Mouse (Mus musculus) heart, postnatal 0 days (tissue): ENCODE results near the gene Tmc8. TPM values are rescaled to one million over a fixed set of nuclear protein-coding genes. Genes with fewer than 3 reads are reported as not detected.

Experiments used
- ATAC-seq: fragments of 200-750 bp; cut with Nextera tagmentation; 2 replicates; pipeline ENCODE4 v1.8.0; 2017; ENCODE audit warnings: low read depth, moderate number of reproducible peaks, moderate library complexity; ENCODE audit not compliant: insufficient read depth
- DNase-seq: peaks from one replicate; pipeline ENCODE4 v3.0.0-alpha.2; 2016; ENCODE audit warnings: low spot score
- H3K27ac ChIP-seq: fragments of 300-500 bp; sonication (generic); 2 replicates; pipeline ENCODE4 v1.5.1; 2014; ENCODE audit warnings: low read depth, mild to moderate bottlenecking
- H3K27me3 ChIP-seq: fragments of 300-500 bp; sonication (generic); 2 replicates; pipeline ENCODE4 v1.6.1; 2014; ENCODE audit warnings: low read length, mixed read lengths; ENCODE audit not compliant: control insufficient read depth, insufficient read depth
- H3K36me3 ChIP-seq: fragments of 300-500 bp; sonication (generic); replicated peaks from 2 replicates; pipeline ENCODE4 v1.6.1; 2014; ENCODE audit warnings: low read length, mixed read lengths; ENCODE audit not compliant: control insufficient read depth, insufficient read depth
- H3K4me1 ChIP-seq: fragments of 300-500 bp; sonication (generic); 2 replicates; pipeline ENCODE4 v1.6.1; 2014; ENCODE audit warnings: antibody characterized with exemption; ENCODE audit not compliant: control insufficient read depth, insufficient read depth
- H3K4me2 ChIP-seq: fragments of 300-500 bp; sonication (generic); 2 replicates; pipeline ENCODE4 v1.6.1; 2014; ENCODE audit warnings: low read depth, mild to moderate bottlenecking, low read length, moderate library complexity
- H3K4me3 ChIP-seq: fragments of 300-500 bp; sonication (generic); 2 replicates; pipeline ENCODE4 v1.5.1; 2014; ENCODE audit warnings: low read depth, low read length
- H3K9ac ChIP-seq: fragments of 300-500 bp; sonication (generic); replicated peaks from 2 replicates; pipeline ENCODE4 v1.6.1; 2014; ENCODE audit warnings: low read depth, low read length, mixed read lengths
- H3K9me3 ChIP-seq: fragments of 300-500 bp; sonication (generic); replicated peaks from 2 replicates; pipeline ENCODE4 v1.6.1; 2016; ENCODE audit warnings: low read length; ENCODE audit not compliant: control insufficient read depth
- CTCF ChIP-seq: IDR thresholded peaks from 2 replicates; pipeline ENCODE4 v1.5.1; 2016; ENCODE audit warnings: antibody characterized with exemption, control low read depth, low read depth
- EP300 ChIP-seq: IDR thresholded peaks from 2 replicates; pipeline ENCODE4 v1.6.1; 2016; ENCODE audit warnings: antibody characterized with exemption, low read depth
- WGBS: fragments of 180-500 bp; shearing (Covaris S2); extraction: QIAGEN DNeasy Blood & Tissue Kit; methylation state at CpG from one replicate; pipeline ENCODE4 v1.1.7; 2014; 5-methylcytosine and 5-hydroxymethylcytosine counted together
- polyA plus RNA-seq: library from polyadenylated mRNA; unstranded; fragments of >200 nt; fragmentation: Nextera tagmentation; extraction: Ambion mirVana; gene quantifications from 2 replicates; pipeline ENCODE4 v1.2.1, GENCODE M21; 2015
- total RNA-seq: library from RNA; depleted of rRNA; stranded (reverse); fragments of >200 nt; gene quantifications from 2 replicates; pipeline ENCODE4 v1.2.3, GENCODE M21; 2014; ENCODE audit warnings: low replicate concordance

Tmc8 gene
- total and polyA plus RNA-seq, 2 experiments from 2014 or later = 2.3 to 8.7 TPM

DNA sequence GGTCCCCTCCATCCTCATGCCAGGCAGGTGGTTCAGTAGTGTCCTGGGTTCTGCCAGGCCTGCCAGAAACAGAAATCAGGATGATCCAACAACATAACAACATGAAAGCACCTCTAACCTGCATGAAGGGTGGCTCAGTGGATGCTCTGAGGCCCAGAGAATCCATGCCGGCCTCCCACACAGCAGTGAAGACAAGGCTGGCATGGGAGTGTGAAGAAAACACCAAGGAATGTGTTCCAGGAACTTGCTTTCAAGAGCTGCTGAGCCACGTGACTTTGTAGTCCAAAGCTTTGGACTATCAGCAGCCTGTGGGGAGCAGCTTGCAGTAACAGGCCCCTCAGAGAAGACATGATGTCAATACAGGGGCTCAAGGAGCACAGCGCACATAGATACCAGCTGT is 15.6 kb upstream of the Tmc8 start:
- DNase-seq (no peak), ATAC-seq (no peak)
- Histone ChIP-seq H3K4me2 (no peak overlapping the region), H3K9me3 (no peaks in the 10 kb centered on the region), H3K27ac (no peak overlapping the region), H3K27me3 (no peaks in the 10 kb centered on the region), H3K36me3 (peaks cover 28% of the 10 kb centered on the region), H3K4me3 (no peak overlapping the region), H3K4me1 (no peaks in the 10 kb centered on the region), H3K9ac (no peak overlapping the region)
- no peak for TF ChIP-seq CTCF
- no peak for TF ChIP-seq EP300
- 71% methylated on average over 3 of the region's 3 CpGs for WGBS

DNA sequence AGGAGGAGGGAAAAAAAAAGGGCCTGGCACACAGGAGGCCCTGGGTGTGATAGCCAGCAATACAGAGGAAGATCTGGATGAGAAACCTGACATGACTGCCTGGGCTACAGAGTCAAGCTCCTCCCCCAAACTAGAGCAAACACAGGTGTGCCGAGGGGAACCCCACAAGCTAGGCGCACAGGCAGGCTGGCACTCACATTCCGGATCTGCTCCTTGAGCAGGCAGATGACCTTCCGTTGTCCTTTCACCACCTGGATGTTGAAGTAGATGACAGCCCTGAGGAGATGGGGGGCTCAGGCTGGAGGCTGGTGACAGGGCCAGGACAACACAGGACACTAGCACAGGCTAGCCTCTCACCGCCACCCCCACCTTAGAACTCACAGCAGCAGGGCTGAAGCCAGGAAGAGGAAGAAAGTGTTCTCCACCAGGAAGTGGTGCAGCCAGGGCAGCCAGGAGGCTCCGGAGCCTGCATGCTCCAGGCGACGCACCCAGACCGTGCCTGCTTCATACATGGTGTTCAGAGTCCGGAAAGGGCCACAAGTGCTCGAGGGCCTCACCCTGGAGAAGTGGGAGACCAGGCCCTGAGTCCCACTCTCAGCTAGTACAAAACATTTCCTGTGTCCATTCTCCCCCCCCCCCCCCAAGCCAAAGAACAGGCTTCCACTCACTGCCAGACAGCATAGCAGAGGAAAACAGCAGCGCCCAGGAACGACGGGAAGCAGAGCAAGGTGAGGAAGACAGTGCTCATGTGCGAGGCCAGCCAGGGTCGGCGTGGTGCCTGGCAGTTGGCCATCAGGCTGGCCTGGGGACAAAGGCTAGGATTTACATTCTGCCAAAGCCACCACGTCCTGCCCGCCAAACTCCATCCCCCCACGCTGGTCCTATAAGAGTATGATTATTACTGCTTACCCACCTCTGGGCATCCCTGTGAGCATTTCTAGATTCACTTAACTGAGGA is 12.9 kb upstream of the Tmc8 start:
- Histone ChIP-seq H3K27ac (no peak overlapping the region), H3K36me3 (peaks cover 36% of the 10 kb centered on the region), H3K4me3 (no peak overlapping the region), H3K27me3 (no peaks in the 10 kb centered on the region), H3K9ac (0 out of 2 replicates have a peak overlapping the region, but pooled peaks have one; percentile 2), H3K4me1 (no peaks in the 10 kb centered on the region), H3K4me2 (no peak overlapping the region), H3K9me3 (no peaks in the 10 kb centered on the region)
- 65% methylated on average over 20 of the region's 20 CpGs for WGBS
- TF ChIP-seq EP300 (no peak), CTCF (no peak)
- DNase-seq (no peak), ATAC-seq (no peak)

DNA sequence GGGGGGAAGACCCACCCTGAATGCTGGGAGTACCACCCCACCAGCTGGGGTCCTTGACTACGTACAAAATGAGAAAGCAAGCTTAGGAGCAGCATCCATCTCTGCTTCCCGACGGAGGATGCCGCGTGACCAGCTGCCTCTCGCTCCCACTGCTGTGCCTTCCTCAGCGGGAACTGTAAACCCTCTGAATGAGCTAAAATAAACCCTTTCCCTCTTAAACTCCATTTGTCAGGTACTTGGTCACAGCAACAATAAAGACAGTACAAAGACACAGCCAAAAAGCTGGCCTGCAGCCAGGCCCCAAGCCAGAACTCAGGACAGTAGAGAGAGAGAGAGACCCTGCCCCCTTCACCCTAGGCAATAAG is 12.2 kb upstream of the Tmc8 start:
- WGBS = 91% methylated on average over 7 of the region's 7 CpGs
- Histone ChIP-seq H3K9me3 (no peaks in the 10 kb centered on the region), H3K27ac (no peak overlapping the region), H3K36me3 (peaks cover 38% of the 10 kb centered on the region), H3K4me1 (no peaks in the 10 kb centered on the region), H3K4me3 (no peak overlapping the region), H3K9ac (no peak overlapping the region), H3K27me3 (no peaks in the 10 kb centered on the region), H3K4me2 (no peak overlapping the region)
- no peak for ATAC-seq
- DNase-seq = no peak
- TF ChIP-seq CTCF = no peak
- no peak for TF ChIP-seq EP300

DNA sequence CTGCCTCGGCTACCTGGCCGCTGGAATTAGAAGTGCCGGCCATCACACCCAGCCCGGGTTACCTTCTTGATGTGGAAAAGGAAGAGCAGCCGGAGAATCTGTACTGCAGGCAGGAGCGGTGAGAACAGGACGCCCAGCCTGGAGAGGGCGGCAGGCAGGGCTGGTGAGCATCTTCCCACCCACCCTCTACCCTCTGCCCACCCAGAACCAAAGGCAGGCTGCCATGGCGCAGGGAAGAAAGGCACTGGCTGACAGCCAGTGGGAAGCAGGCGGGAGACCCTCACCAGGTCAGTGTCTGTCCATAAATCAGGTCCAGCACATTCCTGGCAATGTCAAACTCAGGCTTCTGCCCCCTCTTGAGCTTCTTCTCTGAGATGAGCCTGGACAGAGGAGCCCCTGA is 11.5 kb upstream of the Tmc8 start:
- Histone ChIP-seq H3K9me3 (no peaks in the 10 kb centered on the region), H3K4me1 (no peaks in the 10 kb centered on the region), H3K4me2 (no peak overlapping the region), H3K4me3 (no peak overlapping the region), H3K27me3 (no peaks in the 10 kb centered on the region), H3K36me3 (peaks cover 37% of the 10 kb centered on the region), H3K9ac (no peak overlapping the region), H3K27ac (no peak overlapping the region)
- no peak for DNase-seq
- 91% methylated on average over 10 of the region's 10 CpGs for WGBS
- ATAC-seq = no peak
- TF ChIP-seq CTCF (no peak), EP300 (no peak)

DNA sequence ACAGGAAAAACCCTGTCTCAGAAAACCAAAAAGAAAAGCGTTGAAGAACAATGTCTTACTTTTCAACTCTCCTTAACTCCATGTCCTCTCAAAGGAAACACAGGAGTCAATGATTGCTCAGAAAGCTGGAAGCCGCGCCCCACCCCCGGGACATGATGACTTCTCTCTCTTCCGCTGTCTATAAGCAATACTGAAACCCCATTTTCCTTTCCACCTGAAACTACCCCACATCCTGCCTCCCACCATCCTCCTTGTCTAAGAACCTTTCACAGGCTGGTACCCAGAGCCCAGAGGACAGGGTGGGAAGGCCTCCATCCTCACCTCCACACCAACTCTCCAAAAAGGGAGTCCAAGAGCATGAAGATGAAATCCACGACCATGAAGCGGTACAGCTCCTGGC is 9.5 kb upstream of the Tmc8 start:
- Histone ChIP-seq H3K9me3 (no peaks in the 10 kb centered on the region), H3K27ac (no peak overlapping the region), H3K4me2 (no peak overlapping the region), H3K36me3 (peaks cover 50% of the 10 kb centered on the region), H3K9ac (no peak overlapping the region), H3K4me1 (no peaks in the 10 kb centered on the region), H3K4me3 (no peak overlapping the region), H3K27me3 (no peaks in the 10 kb centered on the region)
- TF ChIP-seq CTCF (no peak), EP300 (no peak)
- WGBS = 90% methylated on average over 7 of the region's 7 CpGs
- DNase-seq (no peak), ATAC-seq (no peak)

DNA sequence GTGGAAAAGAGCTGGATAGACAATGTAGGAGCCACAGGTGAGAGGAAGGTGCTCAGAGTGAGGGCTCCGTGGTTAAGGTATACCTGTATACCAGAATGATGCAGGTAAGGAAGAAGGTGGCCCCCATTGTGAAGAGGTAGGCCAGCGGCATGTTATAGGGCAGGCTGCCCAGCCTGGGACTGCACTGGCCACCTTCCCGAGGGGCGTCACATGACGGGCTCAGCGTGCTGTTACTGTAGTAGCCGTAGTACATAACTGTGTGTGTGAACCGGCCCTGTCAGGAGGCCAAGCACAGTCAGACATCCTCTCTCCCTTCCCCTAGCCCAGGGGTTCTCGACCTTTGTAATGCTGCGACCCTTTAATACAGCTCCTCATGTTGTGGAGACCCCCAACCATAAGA is 7.0 kb upstream of the Tmc8 start:
- 88% methylated on average over 10 of the region's 10 CpGs for WGBS
- TF ChIP-seq EP300 (no peak), CTCF (no peak)

More for the DNA sequence above, 7.0 kb upstream of the Tmc8 start:
- no peak for DNase-seq
- H3K4me1 ChIP-seq = peaks cover 14% of the 10 kb centered on the region
- H3K27me3 ChIP-seq = no peaks in the 10 kb centered on the region
- H3K9ac ChIP-seq = no peak overlapping the region
- H3K36me3 ChIP-seq = peaks cover 47% of the 10 kb centered on the region
- no peak overlapping the region for H3K4me3 ChIP-seq
- no peak overlapping the region for H3K27ac ChIP-seq
- no peaks in the 10 kb centered on the region for H3K9me3 ChIP-seq
- H3K4me2 ChIP-seq = no peak overlapping the region
- ATAC-seq = no peak
